Mouse (Mus musculus): Measurements from ENCODE around the gene Tmem100.

DNA sequence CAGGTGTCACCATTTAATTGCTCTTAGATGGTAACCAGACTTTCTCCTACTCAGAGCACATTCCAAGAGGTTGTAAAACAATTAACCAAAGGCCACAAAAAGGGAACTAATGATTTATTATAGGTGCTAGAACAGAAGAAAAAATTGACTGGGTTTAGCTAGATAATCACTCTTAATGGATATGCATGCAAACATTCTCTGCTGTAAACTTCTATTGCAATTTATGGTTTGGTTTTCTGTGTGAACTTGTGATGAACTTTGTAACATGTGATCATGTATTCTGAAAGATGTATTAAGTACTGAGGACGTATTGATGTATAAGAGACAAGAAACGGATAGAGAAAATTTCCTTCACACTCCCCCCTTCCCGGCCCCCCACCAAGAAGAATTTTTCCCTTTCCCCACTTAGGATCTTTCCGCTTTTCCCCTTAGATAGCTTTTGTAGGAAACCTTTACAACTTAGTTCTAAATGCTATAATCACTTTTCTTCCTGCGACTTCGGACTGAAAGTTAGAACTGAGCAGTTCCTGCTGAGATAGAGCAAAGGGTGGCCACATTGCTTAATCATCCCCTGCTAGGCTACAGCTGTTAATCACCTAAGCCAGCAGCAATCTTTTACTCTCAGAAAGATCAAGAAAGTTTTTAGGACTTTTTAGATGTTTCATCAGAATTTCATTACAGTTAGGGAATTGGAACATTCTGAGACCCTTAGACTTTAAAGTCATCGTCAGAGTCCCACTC, 22.2 kb upstream of the Tmem100 start:
- TF ChIP-seq FLI1 (IDR thresholded peaks at IDR 0.05; ENCODE audit: low read length) = no peak
- TF ChIP-seq GATA1 (IDR thresholded peaks at IDR 0.05; ENCODE audit: borderline replicate concordance, low read length) = no peak
